Mouse (Mus musculus): ENCODE measurements at regions not wholly inside any gene's neighbourhood (a gene's known extent, or its start where the extent isn't known, plus 50 kb on each side); places are given as distances from the start of the nearest gene placed in this dataset.
A peak's percentile ranks its signal among the peaks of the same experiment; 100 is the strongest.

DNA sequence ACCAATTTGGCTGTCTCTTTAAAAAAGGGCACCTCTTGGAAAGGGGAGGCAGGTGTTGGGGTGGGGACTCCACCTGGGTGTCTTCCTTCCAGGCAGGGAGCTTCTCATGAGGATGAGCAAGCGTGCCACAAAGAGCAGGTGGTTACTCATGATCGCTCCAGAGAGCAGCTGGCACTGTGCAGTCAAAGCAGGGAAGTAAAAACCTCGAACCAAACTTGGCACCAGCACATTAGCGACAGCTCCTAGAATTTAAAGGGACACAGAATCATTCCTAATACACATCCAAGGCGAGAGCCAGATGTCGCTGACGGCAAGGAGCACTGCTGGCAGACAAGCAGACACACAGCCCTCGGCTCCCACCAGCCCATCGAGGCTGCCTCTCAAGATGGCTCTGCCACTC is 70.4 kb downstream of the Irx5 start:
- no peak for DNase-seq

DNA sequence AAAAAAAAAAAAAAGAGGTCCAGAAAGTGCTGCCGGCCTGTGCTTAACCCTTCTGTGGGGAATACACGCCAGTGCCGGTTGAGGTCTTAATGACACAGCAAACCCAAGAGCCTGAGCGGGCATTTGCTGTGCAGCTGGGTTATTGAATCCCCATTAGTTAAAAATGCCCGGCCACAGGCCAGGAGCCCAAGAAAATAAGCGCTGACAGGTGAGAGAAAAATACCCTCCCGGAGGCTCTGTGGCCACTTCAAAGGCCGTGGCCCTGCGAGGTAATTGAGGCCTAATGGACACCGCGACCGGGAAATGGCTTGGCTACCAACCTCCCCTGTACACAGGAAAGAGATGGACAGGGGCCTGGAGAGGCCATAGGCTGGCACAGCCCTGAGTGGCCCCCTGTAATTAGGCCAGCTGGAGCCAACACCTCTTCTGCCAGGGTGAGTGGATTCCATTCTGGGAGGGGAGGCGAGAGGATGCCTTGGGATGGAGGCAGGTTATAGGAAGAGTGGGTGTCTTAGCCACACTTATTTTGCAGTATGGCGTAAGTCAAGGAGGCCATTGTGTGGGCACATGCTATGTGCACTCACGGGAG is 79.7 kb downstream of the Irx5 start:
- no peak for DNase-seq

DNA sequence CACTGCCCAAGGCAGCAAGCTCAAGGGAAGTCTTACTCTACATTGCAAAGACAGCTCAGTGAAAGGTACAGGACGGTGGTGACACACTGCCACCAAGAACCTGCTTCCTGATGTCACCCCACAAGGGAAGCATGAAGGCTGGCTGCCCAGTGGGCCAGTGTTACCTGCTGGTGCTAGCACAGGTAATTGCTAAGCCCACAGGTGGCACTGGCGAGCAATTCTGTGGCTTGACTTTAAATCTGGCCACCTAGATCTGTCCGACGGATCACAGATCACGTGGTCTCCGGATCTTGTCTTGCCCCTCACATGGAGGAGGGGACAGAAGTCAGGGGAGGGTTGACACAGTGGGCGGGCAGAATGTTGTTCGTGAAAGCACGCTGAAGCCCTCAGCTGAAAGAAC is 80.9 kb downstream of the Irx5 start:
- no peak for DNase-seq

DNA sequence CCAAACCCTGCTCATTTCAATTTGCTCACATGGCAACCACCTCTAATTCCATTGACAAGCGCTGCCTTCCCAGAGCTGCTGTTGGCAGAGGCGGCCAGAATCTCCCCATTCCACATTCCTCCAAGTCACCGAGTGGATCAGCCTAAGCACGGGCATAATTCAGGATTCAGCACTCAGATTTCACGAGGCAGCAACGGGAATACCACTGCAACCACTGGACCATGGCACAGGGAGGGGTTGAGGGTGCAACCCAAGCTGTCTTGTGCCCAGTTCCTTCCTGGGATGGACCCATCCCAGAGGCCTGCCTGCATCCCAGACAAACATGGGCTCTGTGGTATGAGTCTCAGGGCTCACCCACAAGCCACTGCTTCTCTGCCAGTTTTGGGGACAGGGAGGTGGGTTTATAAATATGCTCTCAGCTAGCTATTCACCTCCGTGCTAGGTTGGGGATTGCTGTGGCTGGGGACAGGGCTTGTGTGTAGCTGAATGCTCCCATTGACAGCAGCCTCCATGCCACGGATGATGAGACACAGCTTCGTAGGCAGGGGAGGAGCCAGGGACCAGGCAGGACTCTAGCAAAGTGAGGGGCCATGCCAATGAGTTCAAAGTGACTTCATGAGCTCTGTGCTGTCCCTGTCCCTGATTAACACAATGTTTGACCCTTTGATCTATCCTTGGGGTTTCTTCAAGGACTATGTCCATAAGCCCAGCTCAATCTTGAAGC is 82.5 kb downstream of the Irx5 start:
- no peak for DNase-seq

DNA sequence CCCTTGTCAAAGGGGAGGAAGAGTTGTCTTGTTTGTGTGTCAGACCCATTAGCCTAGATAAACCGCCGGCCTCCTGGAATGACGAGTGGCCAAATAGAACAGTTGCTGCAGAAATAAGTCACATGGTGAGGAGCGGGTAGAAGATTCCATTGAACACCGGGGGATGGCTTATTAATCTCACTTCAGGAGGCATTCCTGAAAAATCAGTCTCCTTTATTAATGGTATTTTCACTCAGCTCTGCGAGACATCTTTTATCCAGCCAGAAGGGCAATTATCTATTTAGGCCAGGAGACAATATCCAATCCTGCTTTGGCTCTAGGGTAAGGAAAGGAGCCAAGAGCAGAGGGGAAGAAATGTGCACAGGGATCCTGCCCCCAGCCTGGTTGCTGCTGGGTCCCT is 84.7 kb downstream of the Irx5 start:
- DNase-seq: no peak

DNA sequence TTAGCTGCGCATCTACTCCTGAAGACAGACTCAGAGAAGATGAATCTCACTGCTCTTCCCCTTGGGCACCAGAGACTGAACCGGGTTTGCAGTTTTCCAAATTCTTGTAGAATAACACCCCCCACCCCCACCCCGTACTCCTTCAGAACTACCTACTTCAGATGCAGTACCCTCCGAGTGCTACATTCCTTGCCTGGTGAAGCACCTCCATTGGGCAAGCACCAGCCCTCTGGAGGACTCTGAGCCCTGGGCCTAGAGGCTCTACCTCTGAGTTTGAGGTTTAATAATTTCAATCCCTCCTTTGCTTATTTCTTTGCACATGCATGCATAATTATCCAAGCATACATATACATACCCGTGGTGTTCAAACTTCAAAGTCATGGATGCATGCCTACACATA is 101.9 kb downstream of the Irx5 start:
- no peak for DNase-seq

DNA sequence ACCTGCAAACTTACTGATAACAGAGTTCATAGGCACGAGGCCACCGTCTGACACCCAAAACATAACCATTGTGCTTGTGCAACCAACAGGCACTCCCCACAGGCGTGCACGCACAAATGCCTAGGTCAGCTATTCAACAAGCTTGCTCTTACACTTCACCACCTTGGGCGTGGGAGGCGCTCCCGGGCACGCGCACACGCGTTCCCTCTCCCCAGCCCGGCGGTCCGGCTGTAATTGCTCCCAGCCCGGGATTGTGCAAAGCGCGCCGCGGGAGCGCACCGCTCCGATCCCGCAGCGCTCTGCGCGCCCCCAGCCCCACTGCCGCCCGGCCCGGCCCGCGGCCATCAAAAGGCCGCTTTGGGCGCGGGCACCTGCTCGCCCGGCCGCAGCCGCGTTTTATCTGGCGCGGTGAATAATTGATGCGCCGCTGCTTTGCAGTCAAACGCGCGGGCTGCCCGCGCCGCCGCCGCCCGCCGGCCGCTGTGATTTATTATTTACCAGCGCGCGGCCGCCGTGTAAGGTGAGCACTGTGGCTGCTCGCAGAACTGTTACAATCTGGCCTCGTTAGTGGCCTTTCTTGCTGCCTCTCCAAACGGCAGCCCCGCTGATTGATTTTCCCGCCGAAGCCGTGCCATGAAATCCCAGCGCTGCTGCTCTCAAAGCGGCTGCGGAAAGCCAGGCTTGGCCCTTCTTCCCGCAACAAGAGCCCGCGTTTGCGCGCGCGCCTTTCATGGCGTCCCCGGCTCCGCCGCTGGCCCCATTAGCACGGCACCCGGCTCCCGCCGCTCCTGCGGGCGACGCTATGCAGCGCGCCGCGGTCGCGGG is 102.9 kb downstream of the Irx5 start:
- DNase-seq: peak; percentile 21

DNA sequence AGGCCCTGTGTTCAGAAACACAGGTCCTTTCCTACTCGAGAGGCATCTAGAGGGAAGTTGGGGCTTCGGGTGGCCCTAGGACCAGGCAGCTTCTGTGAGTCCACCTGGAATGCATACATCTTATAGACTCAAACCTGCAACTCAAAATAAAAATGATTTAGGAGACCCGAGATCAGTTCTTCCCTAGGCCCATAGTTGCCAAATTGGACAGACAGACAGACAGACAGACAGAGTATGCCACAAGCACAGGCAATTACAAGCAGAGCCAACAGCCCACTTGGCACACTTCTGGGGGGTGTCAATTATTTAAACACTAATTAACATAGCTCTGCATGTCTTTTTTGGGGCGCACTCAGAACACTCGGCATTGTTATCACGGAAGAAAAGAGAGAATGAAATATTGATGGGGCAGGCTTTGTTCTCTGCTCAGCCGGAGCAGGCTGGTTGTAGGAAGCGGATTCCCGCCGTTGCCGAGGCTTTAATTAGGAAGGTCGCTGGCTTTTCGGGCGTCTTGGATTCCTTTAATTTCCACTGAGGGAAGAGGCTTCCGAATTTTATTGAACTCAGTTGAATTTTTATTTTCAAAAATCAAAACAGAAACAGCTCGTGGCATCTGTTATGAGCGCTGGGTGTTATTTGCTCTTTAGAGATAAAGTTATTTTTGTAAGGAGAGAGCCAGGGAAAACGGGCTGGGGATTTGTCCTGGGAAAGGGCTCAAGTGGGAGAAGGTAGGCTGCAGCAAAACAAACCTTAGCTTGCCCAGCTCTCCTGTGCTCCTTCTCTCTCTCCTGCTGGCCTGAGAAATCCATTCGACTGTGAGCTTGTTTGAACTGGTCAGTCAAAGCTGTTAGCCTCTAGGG is 111.9 kb downstream of the Irx5 start:
- no peak for DNase-seq

DNA sequence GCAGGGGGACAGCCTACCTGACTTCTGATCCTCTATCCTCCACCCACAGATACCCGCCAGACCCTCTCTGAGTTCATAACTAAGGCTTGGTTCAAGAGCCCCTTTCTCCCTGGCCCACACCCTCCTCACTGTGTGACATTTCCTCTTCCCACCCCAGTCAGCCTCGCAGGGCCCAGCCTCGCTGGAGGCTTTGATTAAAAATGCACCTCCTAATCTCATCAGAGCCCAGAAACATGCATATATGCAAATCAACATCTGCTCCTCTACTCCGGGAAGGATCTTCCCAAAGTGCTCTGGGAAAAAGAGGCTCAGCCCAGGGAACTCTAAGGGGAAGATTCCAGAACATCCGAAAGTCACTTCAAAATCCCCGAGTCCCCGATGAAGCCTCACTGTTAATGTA is 114.8 kb downstream of the Irx5 start:
- no peak for DNase-seq

DNA sequence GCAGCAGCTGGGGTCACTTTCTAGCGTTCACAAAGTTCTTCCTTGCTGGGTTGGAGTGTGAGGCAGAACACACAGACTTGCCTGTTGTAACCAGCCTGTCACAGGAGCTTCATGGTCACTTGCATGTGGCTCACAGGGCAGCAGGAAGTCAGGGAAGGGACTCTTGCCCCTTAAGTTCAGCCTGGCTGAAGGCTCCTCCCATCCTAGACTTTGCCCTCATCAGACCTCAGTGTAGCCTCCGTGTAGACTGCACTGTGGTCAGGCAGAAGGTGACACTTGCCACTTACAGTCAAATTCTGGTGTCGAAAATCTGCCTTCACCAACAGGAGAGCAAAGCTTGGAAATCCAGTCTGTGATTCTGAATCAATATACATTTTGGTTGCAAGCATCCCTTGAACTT is 115.4 kb downstream of the Irx5 start:
- no peak for DNase-seq

DNA sequence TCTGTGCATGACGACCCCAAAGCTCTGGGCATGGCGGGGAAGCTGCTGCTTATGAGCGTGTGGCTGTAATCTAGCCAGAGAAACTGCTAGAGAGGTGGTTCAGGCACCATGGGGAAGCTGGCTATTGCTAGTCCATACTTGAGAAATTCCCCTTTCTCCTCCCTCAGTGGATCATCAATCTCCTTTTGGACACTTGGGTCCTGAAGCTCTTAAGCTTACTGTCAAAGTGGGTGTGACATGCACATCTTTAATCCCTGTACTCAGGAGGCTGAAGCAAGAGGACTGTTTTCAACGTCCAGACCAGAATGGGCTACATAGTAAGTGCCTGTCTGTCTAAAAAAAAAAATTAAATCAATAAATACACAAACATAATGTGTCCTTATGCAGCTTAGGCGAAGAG is 125.0 kb downstream of the Irx5 start:
- no peak for DNase-seq

DNA sequence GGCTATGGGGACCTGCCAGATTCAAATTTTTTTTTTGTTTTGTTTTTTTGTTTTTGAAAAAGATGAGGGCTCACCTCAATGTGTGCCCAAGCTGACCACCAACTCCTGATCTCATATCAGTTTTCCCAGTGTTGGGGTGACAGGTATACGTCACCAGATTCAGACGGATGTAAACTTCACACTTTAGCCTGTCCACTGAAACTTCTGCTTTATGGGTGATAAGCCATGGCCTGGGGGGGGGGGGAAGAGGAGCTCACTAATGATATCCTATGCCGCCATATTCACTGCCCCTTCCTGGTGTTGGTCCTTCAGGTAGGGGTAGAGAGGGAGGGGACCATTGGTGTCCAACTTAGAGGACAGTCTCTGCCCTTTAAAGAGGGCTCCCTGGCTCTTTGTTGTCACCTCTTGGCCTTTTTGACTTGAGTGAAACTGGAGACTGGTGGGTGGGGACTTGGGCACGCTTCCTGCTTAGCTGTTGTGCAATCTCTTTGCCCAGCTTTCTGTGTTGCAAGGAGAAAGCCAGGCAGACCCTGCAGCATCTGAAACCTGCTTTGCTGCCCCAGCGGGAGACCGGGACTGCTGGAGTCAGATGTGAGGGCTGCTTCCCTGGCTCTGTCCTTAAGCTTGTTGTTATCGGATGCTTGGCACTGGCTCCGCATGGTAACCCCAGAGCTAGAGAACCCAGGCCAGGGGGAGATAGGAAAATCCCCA is 125.8 kb downstream of the Irx5 start:
- no peak for DNase-seq

DNA sequence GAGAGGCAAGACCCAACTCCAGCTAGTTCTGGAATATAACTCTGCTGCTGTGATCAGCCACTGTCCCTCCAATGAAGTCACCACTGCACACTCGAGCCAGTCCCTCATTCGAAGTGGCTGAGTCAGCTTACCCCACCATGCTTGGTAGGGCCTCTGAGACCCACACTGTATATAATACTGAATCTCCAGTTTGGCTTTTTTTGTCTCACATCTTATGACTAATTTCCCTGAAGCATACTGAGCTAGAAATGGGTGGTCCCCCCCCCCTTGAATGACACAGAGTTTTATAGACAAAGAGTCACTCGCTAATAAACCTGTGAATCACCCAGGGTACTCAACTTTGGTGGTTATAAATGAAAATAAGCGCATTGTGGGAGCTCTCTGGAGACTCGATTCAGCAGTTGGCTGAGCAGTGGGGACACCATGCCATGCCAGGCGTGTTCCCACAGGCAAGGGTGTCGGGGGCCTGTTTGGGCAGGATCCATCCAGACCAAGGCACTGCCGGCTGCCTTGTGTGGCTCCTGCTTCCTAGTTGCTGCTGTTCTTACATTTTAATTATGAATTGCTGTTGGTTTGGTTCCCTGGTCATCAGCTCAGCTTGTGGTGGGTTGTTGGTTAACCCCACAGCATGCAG is 131.2 kb downstream of the Irx5 start:
- no peak for DNase-seq

DNA sequence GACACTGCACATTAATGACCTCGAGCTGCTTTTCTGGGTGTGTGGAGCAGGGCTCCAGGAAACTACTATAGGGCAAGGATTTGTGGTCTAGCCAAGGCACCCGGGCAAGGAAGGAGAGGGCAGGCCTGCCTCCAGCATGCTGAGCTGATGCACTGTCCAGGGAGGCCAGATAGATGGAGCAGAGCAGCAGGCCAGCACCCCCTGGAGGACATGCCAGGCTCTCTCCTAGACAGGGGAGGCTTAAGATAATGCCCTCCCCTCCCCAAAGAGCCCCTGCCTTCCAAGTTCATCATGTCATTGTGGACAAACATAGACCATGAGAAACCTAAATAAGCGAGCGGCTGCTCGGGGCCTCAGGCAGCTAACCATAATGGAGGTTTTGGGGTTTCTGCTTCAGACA is 134.1 kb downstream of the Irx5 start:
- DNase-seq: peak; percentile 26

DNA sequence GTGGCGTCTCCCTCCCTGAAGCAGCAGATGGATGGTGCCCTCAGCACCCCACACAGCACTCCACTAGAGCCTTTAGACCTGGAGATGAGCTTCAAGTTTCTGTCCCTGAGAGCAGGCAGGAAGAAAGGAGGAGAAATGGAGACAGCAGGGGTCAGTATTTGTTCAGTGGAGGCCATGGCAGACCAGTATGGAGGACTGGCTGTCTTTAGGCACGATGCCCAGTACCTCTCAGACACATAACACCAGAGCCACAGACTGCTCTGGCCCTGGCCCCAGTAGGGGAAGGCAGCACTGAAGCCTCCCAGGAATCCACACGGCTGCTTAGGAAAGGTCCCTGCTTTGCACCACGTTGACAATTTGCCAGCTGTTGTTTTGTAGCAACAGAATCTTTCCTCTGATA is 136.0 kb downstream of the Irx5 start:
- DNase-seq: peak; percentile 81

DNA sequence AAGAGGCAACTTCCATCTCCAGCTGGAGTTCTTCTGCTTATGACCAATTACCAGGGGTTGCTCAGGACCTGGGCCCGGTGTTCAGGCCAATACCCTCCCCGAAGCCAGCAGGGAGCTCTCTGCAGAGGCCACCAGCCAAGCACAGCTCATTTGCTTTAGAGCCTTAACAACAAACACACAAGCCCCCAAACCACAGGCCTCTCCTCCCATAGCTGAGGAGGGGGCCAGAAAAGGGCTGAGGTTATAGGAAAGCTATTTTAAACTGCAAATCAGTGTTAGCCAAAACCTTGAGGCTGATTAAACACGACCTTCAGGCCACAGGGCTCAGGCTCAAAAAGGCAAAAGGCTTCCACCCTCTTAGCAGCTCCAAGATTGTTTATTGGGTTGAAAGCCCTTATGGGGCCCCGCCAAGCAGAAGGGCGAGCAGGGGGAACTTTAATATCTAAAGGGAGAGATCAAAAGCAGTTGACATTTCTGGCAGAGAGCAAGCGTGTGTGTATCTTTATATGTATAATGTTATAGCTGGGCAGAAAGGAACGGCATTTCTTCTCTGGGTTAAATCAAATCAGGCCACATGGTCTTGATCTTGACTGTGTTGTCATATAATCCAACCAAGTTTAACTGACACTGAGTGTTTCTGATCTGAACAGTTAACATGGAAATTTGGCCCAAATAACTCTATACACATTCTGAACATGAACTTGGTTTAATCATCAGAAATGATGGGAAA is 148.3 kb downstream of the Irx5 start:
- no peak for DNase-seq

DNA sequence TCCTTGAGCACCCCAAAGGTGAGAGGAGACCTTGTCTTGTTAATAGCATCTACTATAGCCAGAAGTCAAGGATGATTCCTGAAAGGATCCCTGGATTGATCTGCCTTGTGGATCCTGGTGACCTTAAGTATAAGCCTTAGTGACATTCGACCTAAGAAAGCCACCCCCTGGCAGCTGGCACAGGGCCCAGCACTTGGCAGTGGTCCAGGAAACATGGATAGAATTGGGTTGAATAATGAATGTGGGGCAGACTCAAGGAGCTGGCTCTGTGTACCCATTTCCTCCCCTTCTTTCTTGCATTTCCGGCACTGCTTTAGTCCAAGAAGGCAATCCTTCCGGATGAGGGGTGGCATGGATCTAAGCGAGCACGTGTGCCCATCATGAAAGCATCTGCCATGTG is 149.0 kb downstream of the Irx5 start:
- DNase-seq: peak; percentile 24

DNA sequence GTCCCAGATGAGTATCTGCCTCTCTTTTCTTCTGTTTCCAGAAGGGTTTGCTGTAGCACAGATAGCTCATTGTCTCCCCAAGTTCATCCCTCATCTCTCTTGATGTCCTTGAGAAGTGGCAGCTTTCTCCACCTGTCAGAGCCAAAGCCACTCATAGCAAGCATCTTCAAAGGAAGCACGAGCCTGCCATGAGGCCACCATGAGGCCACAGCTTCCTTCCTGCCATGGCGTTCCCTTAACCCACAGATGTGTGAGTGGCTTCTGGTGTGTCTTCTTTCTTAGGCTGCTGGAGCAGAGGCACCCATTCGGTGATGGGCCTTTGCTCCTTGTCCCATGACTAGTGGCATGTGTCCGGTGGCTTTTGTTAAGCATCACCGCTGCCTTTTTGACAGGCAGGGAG is 149.5 kb downstream of the Irx5 start:
- DNase-seq: no peak

DNA sequence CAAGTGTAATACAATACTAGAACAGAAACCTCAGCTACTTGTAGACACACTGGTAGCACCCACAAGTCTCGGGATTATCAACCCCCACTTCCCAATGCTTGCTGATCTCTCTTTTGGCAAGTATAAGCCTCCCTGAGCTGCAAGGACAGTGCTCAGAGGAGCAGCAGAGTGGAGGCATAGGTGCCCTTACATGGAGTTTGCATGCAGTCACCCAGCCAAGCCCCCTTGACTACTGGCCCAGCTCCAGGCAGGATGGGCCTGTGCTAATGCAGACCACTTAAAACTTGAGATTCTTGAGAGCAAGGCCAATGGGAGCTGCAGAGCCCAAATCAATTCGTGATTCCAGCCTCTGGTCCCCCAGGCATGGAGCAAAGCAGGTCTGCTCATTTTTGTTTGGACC is 158.0 kb downstream of the Irx5 start:
- peak; percentile 7 for DNase-seq

DNA sequence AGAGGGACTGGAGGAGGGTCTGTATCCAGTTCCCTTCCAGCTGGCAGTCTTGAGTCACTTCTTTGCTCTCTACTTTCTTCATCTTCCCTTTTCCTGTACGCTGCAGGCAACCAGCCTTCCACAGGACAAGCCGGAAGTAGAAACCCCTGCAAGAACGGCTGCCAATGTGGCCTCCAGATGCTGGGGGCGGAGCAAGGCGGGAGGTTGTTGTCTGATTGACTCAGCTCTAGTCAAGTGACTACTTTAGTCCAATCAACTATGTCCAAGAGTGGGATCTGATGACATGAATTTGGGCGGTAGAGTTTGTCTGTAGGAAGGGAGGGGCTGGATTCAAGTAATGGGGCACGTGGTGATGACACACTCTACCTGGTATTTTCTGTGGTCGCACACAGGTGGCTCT is 156.1 kb upstream of the Irx6 start:
- peak; percentile 44 for DNase-seq

DNA sequence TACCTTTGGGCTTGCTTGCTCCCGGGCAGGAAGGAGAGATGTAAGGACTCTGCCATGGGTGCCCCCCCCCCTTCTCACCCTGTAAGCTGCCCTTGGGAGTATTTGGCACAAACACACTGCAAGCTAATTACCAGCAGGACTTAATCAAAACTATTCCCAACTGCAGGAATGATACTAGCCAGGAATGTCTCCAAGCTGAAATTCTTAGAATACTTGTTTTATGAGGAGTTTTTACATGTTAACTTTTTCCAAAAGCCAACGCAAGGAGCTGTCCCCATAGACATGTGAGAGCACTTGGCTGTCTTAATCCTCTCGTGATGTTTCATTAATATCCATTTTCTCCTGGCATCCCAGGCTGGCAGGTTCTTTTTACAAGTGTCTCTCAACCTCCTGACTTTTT is 155.6 kb upstream of the Irx6 start:
- no peak for DNase-seq

Measured in heart, postnatal 4 days (tissue).